Mouse (Mus musculus) telencephalon, adult 2 months (tissue): ENCODE measurements at regions not wholly inside any gene's neighbourhood (a gene's known extent, or its start where the extent isn't known, plus 50 kb on each side); places are given as distances from the start of the nearest gene placed in this dataset.
A peak's percentile ranks its signal among the peaks of the same experiment; 100 is the strongest.

Source experiments
- DNase-seq: peaks from one replicate; pipeline ENCODE4 v3.0.0-alpha.2; 2011; ENCODE audit warnings: low read depth, low spot score

DNA sequence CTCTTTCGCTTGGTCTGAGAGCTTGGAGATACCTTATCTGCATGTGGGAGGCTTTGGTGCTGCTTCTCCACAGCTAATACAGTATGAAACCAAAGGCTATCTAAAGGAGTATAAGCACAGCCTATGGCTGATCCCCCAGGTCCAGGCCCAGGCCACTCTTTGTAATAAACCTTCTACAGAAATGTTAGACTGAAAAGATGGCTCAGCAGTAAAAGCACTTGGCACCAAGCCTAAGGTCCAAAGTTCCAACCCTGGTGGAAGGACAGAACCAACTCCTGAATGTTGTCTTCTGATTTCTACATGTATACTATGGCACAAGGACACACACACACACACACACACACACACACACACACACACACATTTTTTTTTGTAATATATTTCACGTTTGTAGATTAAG, 1397.2 kb upstream of the Cntnap5a start:
- no peak for DNase-seq

- peak; percentile 38 for DNase-seq
Measured at GRCm38 (mm10) chr1:114330541-114330940, 1354.0 kb upstream of the Cntnap5a start.

DNA sequence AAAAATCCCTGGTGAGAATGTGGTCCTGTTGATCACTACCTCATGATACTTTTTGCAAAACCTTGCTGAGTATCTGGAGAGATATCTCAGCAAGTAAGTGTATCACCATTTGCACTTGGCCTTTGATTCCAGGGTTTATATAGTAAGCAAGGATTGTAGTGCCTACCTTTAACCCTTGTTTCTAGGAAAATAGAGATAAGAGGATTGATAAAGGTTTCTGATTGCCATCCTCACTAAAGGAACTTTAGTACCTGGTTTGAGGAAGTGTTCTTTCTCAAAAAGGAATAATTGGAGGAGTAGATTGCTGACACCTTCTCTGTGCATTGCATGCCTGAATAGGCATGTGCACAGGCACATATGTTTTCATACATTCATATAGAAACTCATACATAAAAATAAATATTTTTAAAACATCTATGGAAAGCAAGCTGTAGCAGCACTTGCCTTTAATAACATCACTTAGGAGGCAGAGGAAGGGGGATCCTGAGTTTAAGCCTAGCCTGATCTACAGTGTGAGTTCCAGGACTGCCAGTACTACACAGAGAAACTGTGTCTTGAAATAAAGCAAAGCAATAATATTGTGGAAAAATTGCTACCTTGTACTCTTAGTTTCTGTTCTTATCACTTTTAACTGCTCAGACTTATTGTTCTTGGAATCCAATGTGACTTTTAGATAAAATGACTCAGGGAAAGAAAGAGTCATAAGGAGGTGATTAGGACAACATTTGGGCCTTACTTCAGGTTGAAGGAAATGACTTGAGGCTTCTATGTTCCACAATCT, 1326.2 kb upstream of the Cntnap5a start:
- no peak for DNase-seq

- DNase-seq = no peak
Measured at GRCm38 (mm10) chr1:114392034-114392433, 1292.5 kb upstream of the Cntnap5a start.
